Mouse (Mus musculus): ENCODE data around the gene Pa2g4. TPM values are rescaled to one million over a fixed set of nuclear protein-coding genes. Genes with fewer than 3 reads are reported as not detected.
"Not testable (repeated sequence)": the region's sequence is repeated elsewhere in the genome, so short reads cannot be mapped to it uniquely, and the experiment has no call there.

Gene Pa2g4
- total RNA-seq (2021) (10 to 100 TPM; 79.7 to 88.2 TPM), polyA plus RNA-seq (2012; rRNA removed) (6.4 and 8.6 TPM in 2 replicates)
- long read RNA-seq, transcript Pa2g4-201 (12 exons, 2,432 nt) = major isoform, 66 of 70 reads
- long read RNA-seq, partial matches to known transcripts = 1 of 70 reads
- long read RNA-seq, other reads (novel, unspliced or antisense) = 3 of 70 reads

GRCm38 (mm10) chr10:128565788-128566531 lies at the start of gene Pa2g4:
Gene Pa2g4 (minus strand): TSS chr10:128565987.
- DNase-seq = peak; percentile 100

GRCm38 (mm10) chr10:128614934-128615333 lies 49.1 kb upstream of the Pa2g4 start:
- DNase-seq = no peak

GRCm38 (mm10) chr10:128613820-128614219 lies 48.0 kb upstream of the Pa2g4 start:
- not testable (repeated sequence) for DNase-seq

- DNase-seq = no peak
Observed at GRCm38 (mm10) chr10:128613154-128613440, 47.3 kb upstream of the Pa2g4 start.

GRCm38 (mm10) chr10:128612433-128613153 lies 46.8 kb upstream of the Pa2g4 start:
- DNase-seq = peak; percentile 73

GRCm38 (mm10) chr10:128606483-128606882 lies 40.7 kb upstream of the Pa2g4 start:
- no peak for DNase-seq

GRCm38 (mm10) chr10:128602470-128603128 lies 36.8 kb upstream of the Pa2g4 start:
- no peak for DNase-seq

GRCm38 (mm10) chr10:128601499-128601898 lies 35.7 kb upstream of the Pa2g4 start:
- DNase-seq = no peak

- DNase-seq = no peak
Observed at GRCm38 (mm10) chr10:128598476-128598875, 32.7 kb upstream of the Pa2g4 start.

- no peak for DNase-seq
Observed at GRCm38 (mm10) chr10:128592797-128593196, 27.0 kb upstream of the Pa2g4 start.

- no peak for DNase-seq
Observed at GRCm38 (mm10) chr10:128591436-128591835, 25.6 kb upstream of the Pa2g4 start.

- peak; percentile 80 for DNase-seq
Observed at GRCm38 (mm10) chr10:128590193-128590690, 24.5 kb upstream of the Pa2g4 start.

- peak; percentile 86 for DNase-seq
Observed at GRCm38 (mm10) chr10:128589464-128590192, 23.8 kb upstream of the Pa2g4 start, which contains the start of gene Erbb3. Gene Erbb3 (minus strand): TSS chr10:128589652.

- no peak for DNase-seq
Observed at GRCm38 (mm10) chr10:128588775-128589463, 23.1 kb upstream of the Pa2g4 start.

- DNase-seq = no peak
Observed at GRCm38 (mm10) chr10:128588136-128588535, 22.3 kb upstream of the Pa2g4 start.

GRCm38 (mm10) chr10:128587697-128588096 lies 21.9 kb upstream of the Pa2g4 start:
- no peak for DNase-seq

- DNase-seq = no peak
Observed at GRCm38 (mm10) chr10:128587120-128587519, 21.3 kb upstream of the Pa2g4 start.

GRCm38 (mm10) chr10:128586546-128586945 lies 20.8 kb upstream of the Pa2g4 start:
- no peak for DNase-seq

- no peak for DNase-seq
Observed at GRCm38 (mm10) chr10:128584386-128584785, 18.6 kb upstream of the Pa2g4 start.

GRCm38 (mm10) chr10:128583644-128584043 lies 17.9 kb upstream of the Pa2g4 start:
- peak; percentile 83 for DNase-seq

GRCm38 (mm10) chr10:128579731-128580130 lies 13.9 kb upstream of the Pa2g4 start:
- no peak for DNase-seq
